Mouse (Mus musculus) embryonic fibroblast, embryonic 13.5 days (primary cell): ENCODE measurements around the gene Specc1. TPM values are rescaled to one million over a fixed set of nuclear protein-coding genes. Genes with fewer than 3 reads are reported as not detected.

Experiments
- H3K27ac ChIP-seq: 2 replicates; pipeline ENCODE4 v1.5.1; 2012; ENCODE audit warnings: low read length, control low read depth, inconsistent platforms; ENCODE audit not compliant: insufficient read depth
- H3K4me1 ChIP-seq: 2 replicates; pipeline ENCODE4 v1.6.1; 2011; ENCODE audit warnings: low read length; ENCODE audit not compliant: control insufficient read depth, insufficient read depth
- H3K4me3 ChIP-seq: 2 replicates; pipeline ENCODE4 v1.5.1; 2011; ENCODE audit warnings: mild to moderate bottlenecking, control low read depth, low read length; ENCODE audit not compliant: insufficient read depth
- CTCF ChIP-seq: IDR thresholded peaks from 2 replicates; pipeline ENCODE4 v1.5.1; 2011; ENCODE audit warnings: mild to moderate bottlenecking, control low read depth, low read length, moderate library complexity, borderline replicate concordance; ENCODE audit not compliant: insufficient read depth
- POLR2A ChIP-seq: IDR thresholded peaks from 2 replicates; pipeline ENCODE4 v1.6.1; 2011; ENCODE audit warnings: low read depth, mild to moderate bottlenecking, control low read depth, low read length, moderate library complexity
- polyA plus RNA-seq: library from polyadenylated mRNA; stranded (reverse); fragments of >200 nt; gene quantifications from 2 replicates; pipeline ENCODE4 v1.2.4, GENCODE M21; 2011; ENCODE audit warnings: low read depth; ENCODE audit not compliant: missing spikeins, insufficient read length

The Specc1 gene
- polyA plus RNA-seq, 1 experiment: 47.3 TPM

DNA sequence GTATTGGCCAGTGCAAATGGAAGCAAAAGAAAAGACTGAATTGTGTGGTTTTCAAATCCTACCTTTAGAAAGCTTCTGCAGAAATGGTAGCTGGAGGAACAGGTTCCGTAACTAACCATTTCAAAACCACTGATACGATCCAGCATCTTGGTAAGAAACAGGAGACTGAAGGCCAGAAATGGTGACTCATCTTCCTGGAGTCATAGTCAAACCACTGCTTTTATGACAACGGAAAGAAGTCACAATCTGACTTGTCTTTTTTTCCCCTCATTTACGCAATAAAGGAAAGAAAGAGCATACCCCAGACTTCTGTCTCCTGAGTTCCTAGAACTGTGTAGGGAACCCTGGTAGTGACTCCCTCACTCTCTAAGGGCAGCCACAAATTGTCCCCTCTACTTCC lies 228.3 kb downstream of the Specc1 start:
- Histone ChIP-seq H3K27ac (peak overlapping the region; percentile 57), H3K4me1 (peaks cover 7% of the 10 kb centered on the region), H3K4me3 (no peak overlapping the region)
- TF ChIP-seq CTCF: no peak
- TF ChIP-seq POLR2A: no peak

DNA sequence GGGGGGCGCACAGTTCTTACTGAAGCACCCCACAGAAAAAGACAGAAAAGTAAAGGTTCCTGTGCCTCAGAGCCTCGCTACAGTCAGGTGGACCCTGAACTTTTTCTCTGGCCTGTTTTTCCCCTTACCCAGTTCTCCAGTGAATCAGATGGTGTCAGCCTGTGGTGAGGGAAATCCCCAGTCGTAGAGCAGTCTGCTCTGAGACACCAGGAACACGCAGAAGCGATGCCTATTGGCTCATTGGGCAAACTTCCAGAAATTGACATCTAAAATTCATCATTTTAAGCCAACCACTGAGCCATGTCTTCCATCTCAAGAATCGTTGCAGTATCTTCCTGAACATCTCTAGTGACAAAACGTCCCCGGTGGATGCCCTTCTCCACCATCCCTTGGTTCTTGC lies 230.5 kb downstream of the Specc1 start:
- H3K4me3 ChIP-seq: no peak overlapping the region
- H3K27ac ChIP-seq: no peak overlapping the region
- no peak for TF ChIP-seq CTCF
- no peak for TF ChIP-seq POLR2A
- H3K4me1 ChIP-seq: peaks cover 7% of the 10 kb centered on the region

DNA sequence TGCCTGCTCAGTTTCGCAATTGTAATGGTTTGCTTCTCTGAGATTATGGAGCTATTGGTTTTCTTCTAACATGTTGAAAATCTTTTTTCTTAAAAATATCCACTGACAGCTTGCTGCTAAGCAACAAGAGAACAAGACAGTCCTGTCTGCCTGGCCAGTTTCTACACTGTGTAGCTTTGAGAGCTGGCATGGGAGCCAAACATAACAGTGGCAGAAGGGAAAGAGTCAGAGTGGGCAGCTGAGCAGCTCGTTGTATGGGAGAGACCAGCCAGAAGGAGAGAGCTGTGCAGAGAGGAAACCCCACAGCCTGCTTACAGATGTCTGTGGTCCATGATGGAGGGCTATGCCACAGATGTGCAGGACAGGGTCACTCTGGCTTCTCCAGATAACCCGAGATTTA lies 235.5 kb downstream of the Specc1 start:
- Histone ChIP-seq H3K4me1 (no peaks in the 10 kb centered on the region), H3K4me3 (no peak overlapping the region), H3K27ac (no peak overlapping the region)
- no peak for TF ChIP-seq CTCF
- no peak for TF ChIP-seq POLR2A

DNA sequence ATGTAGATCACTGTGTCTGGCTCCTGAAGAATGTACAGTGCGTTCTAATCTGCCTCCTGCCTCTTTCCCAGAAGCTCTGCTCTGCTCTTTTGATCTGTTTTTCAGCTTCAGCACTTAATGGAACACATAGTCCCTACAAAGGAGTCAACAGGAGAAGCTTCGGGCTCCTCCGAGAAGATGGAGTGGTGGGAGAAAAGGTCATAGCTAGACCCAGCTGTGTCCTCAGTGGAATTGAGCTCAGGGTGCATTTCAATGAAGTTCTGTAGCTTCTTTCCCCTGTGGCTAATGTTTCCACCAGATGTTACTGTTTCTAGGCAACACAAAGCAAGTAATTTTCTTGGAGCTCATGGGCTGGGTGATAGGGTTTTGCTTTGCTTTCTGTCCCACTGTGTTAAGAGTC lies 236.6 kb downstream of the Specc1 start:
- no peak for TF ChIP-seq POLR2A
- TF ChIP-seq CTCF: no peak
- H3K27ac ChIP-seq: no peak overlapping the region
- no peak overlapping the region for H3K4me3 ChIP-seq
- no peaks in the 10 kb centered on the region for H3K4me1 ChIP-seq

DNA sequence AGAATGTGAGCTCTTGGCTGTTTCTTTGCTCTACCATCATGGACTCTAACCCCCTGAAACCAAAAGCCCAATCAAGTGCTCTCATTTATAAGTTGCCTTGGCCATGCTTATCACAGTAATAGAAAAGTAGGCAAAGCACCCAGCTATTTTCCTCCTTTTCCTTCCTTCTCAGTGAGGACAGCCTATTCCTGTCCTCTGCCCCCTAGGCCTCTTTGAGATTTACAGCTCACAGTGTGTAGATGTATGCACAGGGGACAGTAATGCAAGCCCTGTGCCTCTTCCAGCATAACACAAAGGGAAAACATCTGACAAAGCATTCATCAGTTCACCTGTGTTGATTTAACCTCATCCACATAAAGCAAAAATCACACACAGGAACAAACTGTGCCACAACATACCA lies 237.7 kb downstream of the Specc1 start:
- Histone ChIP-seq H3K27ac (no peak overlapping the region), H3K4me1 (no peaks in the 10 kb centered on the region), H3K4me3 (no peak overlapping the region)
- TF ChIP-seq POLR2A: no peak
- TF ChIP-seq CTCF: no peak

DNA sequence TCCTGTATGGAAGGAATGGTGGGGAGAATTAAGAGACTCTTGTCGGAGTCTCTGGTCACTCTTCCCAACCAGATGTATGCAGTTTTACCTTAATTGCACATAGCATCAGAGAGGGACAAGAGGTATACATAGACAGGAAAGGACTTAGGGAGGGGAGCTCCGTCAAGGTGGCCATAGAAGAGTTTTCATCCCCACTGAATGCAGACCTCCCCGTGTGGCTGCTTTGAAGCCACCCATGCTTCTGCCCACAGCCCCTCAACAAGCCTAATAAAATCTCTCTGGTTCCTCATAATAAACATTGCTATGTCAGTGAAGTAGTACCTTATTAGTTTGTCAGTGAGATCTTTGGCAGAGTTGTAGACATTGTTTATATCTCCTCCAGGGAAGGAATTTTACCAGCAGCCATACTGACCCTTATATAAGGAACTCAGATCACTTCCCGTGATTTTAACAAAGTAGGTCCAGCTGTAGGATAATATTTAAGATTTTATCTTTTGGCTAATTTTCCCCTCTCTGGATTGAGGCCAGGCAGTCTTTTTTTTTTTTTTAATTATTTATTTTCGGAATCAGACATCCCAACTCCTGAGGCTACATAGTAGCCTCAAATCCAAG lies 244.4 kb downstream of the Specc1 start:
- H3K4me1 ChIP-seq: no peaks in the 10 kb centered on the region
- TF ChIP-seq POLR2A (no peak), CTCF (no peak)
- no peak overlapping the region for H3K4me3 ChIP-seq
- no peak overlapping the region for H3K27ac ChIP-seq

DNA sequence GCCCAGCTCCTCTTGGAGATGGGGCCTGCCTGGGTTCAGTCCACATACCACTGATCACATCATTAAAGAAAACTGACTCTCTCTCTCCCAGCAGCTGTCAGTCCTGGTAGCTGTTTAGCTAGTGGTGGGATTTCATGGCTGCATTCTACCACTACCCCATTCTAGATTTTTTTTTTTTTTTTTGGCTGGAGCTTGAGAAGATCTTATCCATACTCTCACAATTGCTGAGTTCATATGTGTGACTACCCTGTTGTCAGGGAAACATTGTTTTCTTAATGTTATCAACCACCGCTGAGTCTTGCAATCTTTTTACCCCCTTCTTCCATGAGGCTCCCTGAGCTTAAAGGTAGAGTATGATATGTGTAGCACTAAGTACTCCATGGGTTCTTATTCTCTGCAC lies 246.1 kb downstream of the Specc1 start:
- H3K4me3 ChIP-seq: no peak overlapping the region
- TF ChIP-seq CTCF: no peak
- no peak for TF ChIP-seq POLR2A
- no peaks in the 10 kb centered on the region for H3K4me1 ChIP-seq
- H3K27ac ChIP-seq: no peak overlapping the region

DNA sequence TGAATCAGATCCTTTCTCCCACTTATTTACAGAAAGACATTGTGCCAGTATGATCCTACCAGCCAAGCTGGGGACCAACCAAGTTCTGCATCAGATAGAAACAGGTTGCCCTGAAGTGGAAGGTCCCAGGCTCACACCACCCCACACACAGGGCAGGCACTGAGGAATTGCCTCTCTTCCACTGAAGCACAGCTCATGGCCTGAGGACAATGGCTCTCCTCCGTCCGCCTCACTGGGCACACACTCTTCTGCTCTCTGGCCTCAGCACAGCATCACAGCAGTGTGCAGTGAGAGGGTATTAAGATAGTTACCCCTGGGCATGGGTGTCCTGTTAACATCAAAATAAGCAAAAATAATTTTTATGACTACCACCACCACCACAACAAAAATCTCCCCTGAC lies 252.5 kb downstream of the Specc1 start:
- Histone ChIP-seq H3K27ac (peak overlapping the region; percentile 53; the same call in 1 of the 2 replicates), H3K4me1 (peaks cover 10% of the 10 kb centered on the region), H3K4me3 (no peak overlapping the region)
- no peak for TF ChIP-seq CTCF
- TF ChIP-seq POLR2A: no peak

DNA sequence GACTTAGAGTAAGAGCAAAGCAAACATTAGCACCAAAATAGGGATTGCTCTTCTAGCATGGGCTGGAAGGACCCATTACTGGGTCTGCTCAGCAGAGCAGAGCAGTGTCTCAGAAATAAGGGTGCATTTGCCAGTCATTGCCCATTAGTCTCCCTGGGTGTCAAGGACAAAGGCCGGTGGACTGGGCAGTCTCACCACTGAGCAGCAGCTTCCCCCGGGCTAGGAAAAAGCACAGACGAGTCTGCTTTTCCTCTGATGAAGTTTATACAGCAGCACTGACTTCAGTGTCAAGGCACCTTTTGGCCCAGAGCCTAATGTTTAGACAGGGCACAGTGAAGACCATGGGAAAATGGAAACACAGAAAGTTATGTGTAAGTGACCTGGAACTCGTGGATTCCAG lies 253.3 kb downstream of the Specc1 start:
- H3K27ac ChIP-seq: peak overlapping the region; percentile 71
- peaks cover 10% of the 10 kb centered on the region for H3K4me1 ChIP-seq
- no peak overlapping the region for H3K4me3 ChIP-seq
- no peak for TF ChIP-seq CTCF

DNA sequence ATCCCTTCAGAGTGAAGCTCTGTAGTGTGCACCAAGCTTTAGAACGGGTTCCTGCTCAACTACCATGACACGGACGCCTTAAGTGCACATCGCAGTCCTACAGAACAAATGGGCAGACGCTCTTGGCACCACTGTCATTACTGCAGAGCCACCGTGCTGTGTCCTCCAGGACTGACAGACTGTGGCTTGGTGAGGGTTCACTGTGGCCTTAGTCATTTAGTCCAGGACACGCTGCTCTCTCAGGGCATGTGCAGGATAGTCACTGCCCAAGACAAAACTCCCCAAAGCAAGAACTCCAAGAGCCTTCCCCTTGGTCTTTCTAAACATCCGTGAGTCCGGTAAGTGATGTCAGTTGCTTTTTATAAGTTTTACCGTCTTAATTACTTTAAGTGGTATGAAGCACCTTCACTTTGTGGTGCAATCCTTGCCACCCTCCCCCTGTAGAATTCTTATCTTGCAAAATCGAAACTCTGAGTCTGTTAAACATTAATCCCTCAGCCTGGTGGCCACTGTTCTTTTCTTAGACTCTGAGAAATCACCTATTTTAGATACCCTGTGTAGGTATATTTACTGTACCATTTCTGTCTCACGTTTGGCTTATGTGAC lies 256.9 kb downstream of the Specc1 start:
- no peak for TF ChIP-seq POLR2A
- no peak for TF ChIP-seq CTCF
- Histone ChIP-seq H3K4me3 (no peak overlapping the region), H3K4me1 (peaks cover 17% of the 10 kb centered on the region), H3K27ac (no peak overlapping the region)

DNA sequence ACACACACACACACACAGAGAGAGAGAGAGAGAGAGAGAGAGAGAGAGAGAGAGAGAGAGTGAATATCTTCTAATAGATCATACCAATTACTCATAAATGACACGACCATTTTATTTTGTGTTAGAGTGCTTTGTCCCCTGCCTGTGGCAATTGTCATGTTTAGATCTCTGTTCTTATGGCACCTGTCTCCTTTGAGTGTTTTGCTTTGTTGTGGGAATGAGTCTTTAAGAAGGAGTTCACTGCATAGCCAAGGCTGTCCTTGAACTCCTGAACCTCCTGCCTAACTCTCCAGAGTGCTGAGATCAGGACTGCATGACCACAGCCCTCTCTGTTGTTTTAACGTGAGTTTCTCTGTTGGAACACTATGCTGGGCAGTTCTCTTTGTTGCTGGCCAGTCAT lies 258.5 kb downstream of the Specc1 start:
- H3K4me3 ChIP-seq: no peak overlapping the region
- TF ChIP-seq POLR2A: no peak
- TF ChIP-seq CTCF: no peak
- H3K4me1 ChIP-seq: peaks cover 9% of the 10 kb centered on the region

More for the DNA sequence above, 258.5 kb downstream of the Specc1 start:
- H3K27ac ChIP-seq: no peak overlapping the region
